Mouse (Mus musculus) neural tube, embryonic 11.5 days (tissue): ENCODE results near the gene Wdr78. TPM values are rescaled to one million over a fixed set of nuclear protein-coding genes. Genes with fewer than 3 reads are reported as not detected.

ENCODE experiments used
- ATAC-seq: fragments of 200-750 bp; cut with Nextera tagmentation; 2 replicates; pipeline ENCODE4 v1.8.0; 2017; ENCODE audit warnings: moderate number of reproducible peaks, mild to moderate bottlenecking, moderate TSS enrichment, moderate library complexity; ENCODE audit not compliant: insufficient read depth, low FRiP score, low TSS enrichment
- DNase-seq: peaks from one replicate; pipeline ENCODE4 v3.0.0-alpha.2; 2015; ENCODE audit warnings: low spot score
- H3K27ac ChIP-seq: fragments of 300-500 bp; sonication (generic); 2 replicates; pipeline ENCODE4 v1.5.1; 2014; ENCODE audit warnings: low read depth, mild to moderate bottlenecking, low read length
- H3K27me3 ChIP-seq: fragments of 300-500 bp; sonication (generic); 2 replicates; pipeline ENCODE4 v1.6.1; 2014; ENCODE audit warnings: mild to moderate bottlenecking, low read length, mixed read lengths; ENCODE audit not compliant: control insufficient read depth, insufficient read depth
- H3K36me3 ChIP-seq: fragments of 300-500 bp; sonication (generic); 2 replicates; pipeline ENCODE4 v1.6.1; 2014; ENCODE audit warnings: mild to moderate bottlenecking, low read length, moderate library complexity, mixed read lengths; ENCODE audit not compliant: control insufficient read depth, insufficient read depth
- H3K4me1 ChIP-seq: fragments of 300-500 bp; sonication (generic); 2 replicates; pipeline ENCODE4 v1.6.1; 2014; ENCODE audit warnings: low read length, mixed read lengths; ENCODE audit not compliant: control insufficient read depth, insufficient read depth
- H3K4me2 ChIP-seq: fragments of 300-500 bp; sonication (generic); 2 replicates; pipeline ENCODE4 v1.6.1; 2014; ENCODE audit warnings: low read depth, mild to moderate bottlenecking, moderate library complexity
- H3K4me3 ChIP-seq: fragments of 300-500 bp; sonication (generic); 2 replicates; pipeline ENCODE4 v1.5.1; 2014; ENCODE audit warnings: low read depth, low read length
- H3K9ac ChIP-seq: fragments of 300-500 bp; sonication (generic); 2 replicates; pipeline ENCODE4 v1.6.1; 2014; ENCODE audit warnings: mild to moderate bottlenecking, low read length
- H3K9me3 ChIP-seq: fragments of 300-500 bp; sonication (generic); 2 replicates; pipeline ENCODE4 v1.6.1; 2016; ENCODE audit warnings: low read length; ENCODE audit not compliant: control insufficient read depth
- WGBS: fragments of 180-500 bp; shearing (Covaris S2); extraction: QIAGEN DNeasy Blood & Tissue Kit; methylation state at CpG from one replicate; pipeline ENCODE4 v1.1.7; 2014; 5-methylcytosine and 5-hydroxymethylcytosine counted together
- polyA plus RNA-seq: library from polyadenylated mRNA; unstranded; fragments of >200 nt; fragmentation: Nextera tagmentation; extraction: Ambion mirVana; gene quantifications from 2 replicates; pipeline ENCODE4 v1.2.1, GENCODE M21; 2014

Wdr78 gene
- polyA plus RNA-seq, 1 experiment from 2014 or later, result 5.8 TPM

DNA sequence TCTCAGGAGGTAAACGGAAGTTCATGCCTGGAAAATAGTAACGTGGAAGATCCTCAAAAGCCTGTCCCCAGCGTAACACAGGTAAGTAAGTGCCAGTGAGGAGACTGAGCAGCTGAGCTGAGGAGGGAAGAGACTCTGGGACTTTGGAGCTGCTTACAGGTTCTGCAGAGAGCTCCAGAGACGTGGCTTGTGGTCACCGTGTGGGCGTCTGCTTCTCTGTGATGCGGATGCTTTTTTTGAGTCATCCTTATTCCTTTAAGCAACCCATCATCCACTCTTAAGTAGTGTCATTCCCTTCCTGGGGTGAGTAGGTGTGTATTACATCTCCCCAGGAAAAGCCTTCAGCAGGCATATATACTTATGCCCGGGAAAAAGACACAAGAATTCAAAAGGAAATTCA is 18.4 kb downstream of the Wdr78 start:
- Histone ChIP-seq H3K27me3 (no peaks in the 10 kb centered on the region), H3K4me1 (no peaks in the 10 kb centered on the region), H3K4me2 (no peak overlapping the region), H3K9ac (no peak overlapping the region), H3K36me3 (no peaks in the 10 kb centered on the region), H3K27ac (no peak overlapping the region), H3K4me3 (no peak overlapping the region), H3K9me3 (no peaks in the 10 kb centered on the region)
- WGBS, result 88% methylated on average over 8 of the region's 8 CpGs
- no peak for ATAC-seq
- DNase-seq, result no peak

GRCm38 (mm10) chr4:103085237-103085636 is 29.1 kb downstream of the Wdr78 start:
- Histone ChIP-seq H3K4me1 (no peaks in the 10 kb centered on the region), H3K27ac (no peak overlapping the region), H3K27me3 (no peaks in the 10 kb centered on the region), H3K9me3 (no peaks in the 10 kb centered on the region), H3K36me3 (no peaks in the 10 kb centered on the region), H3K4me2 (no peak overlapping the region), H3K9ac (no peak overlapping the region), H3K4me3 (no peak overlapping the region)
- ATAC-seq (no peak), DNase-seq (no peak)
- WGBS, result 91% methylated on average over 5 of the region's 5 CpGs

DNA sequence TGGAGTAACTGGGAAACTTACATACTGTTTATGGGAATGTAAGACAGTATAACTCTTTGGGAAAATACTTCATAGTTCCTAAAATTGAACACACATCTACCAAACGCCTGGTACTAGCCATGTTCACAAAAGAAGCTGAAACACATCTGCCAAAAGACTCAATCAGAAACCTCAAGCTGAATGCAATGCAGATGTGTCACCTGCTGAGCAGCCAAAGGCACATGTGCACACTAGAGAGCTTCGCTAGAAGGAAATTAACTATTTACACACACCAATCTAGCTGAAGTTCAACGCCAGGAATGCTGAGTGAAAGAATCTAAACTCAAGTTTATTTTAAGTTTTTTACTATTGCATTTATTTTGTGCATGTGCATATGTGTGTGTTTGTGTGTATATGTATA is 43.7 kb downstream of the Wdr78 start:
- Histone ChIP-seq H3K27me3 (no peaks in the 10 kb centered on the region), H3K9me3 (no peaks in the 10 kb centered on the region), H3K4me3 (no peak overlapping the region), H3K27ac (no peak overlapping the region), H3K4me1 (no peaks in the 10 kb centered on the region), H3K4me2 (no peak overlapping the region), H3K36me3 (no peaks in the 10 kb centered on the region), H3K9ac (no peak overlapping the region)
- ATAC-seq (no peak), DNase-seq (no peak)
- 65% methylated on average over 3 of the region's 3 CpGs for WGBS

GRCm38 (mm10) chr4:103067906-103068655 is 46.3 kb downstream of the Wdr78 start:
- no peaks in the 10 kb centered on the region for H3K27me3 ChIP-seq
- H3K27ac ChIP-seq, result no peak overlapping the region
- no peak overlapping the region for H3K4me3 ChIP-seq
- ATAC-seq (no peak), DNase-seq (no peak)
- H3K4me1 ChIP-seq, result no peaks in the 10 kb centered on the region
- H3K36me3 ChIP-seq, result no peaks in the 10 kb centered on the region
- H3K9ac ChIP-seq, result no peak overlapping the region
- 71% methylated on average over 6 of the region's 6 CpGs for WGBS
- no peak overlapping the region for H3K4me2 ChIP-seq
- H3K9me3 ChIP-seq, result no peaks in the 10 kb centered on the region

DNA sequence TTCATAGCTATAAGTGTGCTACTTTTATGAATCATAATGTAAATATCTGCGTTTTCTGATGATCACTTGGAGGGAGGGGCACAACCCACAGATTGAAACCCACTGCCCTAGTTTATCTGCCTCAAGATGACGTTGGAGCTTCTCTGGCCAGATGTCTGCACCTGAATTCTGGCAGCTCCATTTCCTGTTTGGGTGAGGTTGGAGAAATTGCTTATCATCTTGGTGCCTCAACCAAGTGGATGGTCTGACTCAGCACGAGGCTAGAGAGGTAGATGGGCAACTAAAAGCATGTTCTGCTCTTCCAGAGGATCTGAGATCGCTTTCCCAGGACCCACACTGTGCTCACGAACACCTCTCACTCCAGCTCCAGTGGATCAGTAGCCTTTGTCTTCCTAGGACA is 49.4 kb downstream of the Wdr78 start:
- Histone ChIP-seq H3K4me3 (no peak overlapping the region), H3K9ac (no peak overlapping the region), H3K4me2 (no peak overlapping the region), H3K27me3 (no peaks in the 10 kb centered on the region), H3K4me1 (no peaks in the 10 kb centered on the region), H3K9me3 (no peaks in the 10 kb centered on the region), H3K27ac (no peak overlapping the region), H3K36me3 (no peaks in the 10 kb centered on the region)
- WGBS, result 84% methylated on average over 5 of the region's 5 CpGs
- ATAC-seq, result no peak
- no peak for DNase-seq

- 79% methylated on average over 2 of the region's 2 CpGs for WGBS
- Histone ChIP-seq H3K36me3 (no peaks in the 10 kb centered on the region), H3K9ac (no peak overlapping the region), H3K4me2 (no peak overlapping the region), H3K9me3 (no peaks in the 10 kb centered on the region), H3K27me3 (no peaks in the 10 kb centered on the region), H3K4me3 (no peak overlapping the region), H3K4me1 (no peaks in the 10 kb centered on the region), H3K27ac (no peak overlapping the region)
- ATAC-seq (no peak), DNase-seq (no peak)
Measured at GRCm38 (mm10) chr4:103064421-103064820, 49.9 kb downstream of the Wdr78 start.

GRCm38 (mm10) chr4:103056909-103057308 is 57.4 kb downstream of the Wdr78 start:
- Histone ChIP-seq H3K4me2 (no peak overlapping the region), H3K4me3 (no peak overlapping the region), H3K4me1 (no peaks in the 10 kb centered on the region), H3K36me3 (no peaks in the 10 kb centered on the region), H3K9me3 (no peaks in the 10 kb centered on the region), H3K27ac (no peak overlapping the region), H3K27me3 (no peaks in the 10 kb centered on the region), H3K9ac (no peak overlapping the region)
- DNase-seq (no peak), ATAC-seq (no peak)
- whole genome bisulfite sequencing, result 91% methylated on average over 5 of the region's 5 CpGs

- Histone ChIP-seq H3K4me1 (no peaks in the 10 kb centered on the region), H3K36me3 (no peaks in the 10 kb centered on the region), H3K9me3 (no peaks in the 10 kb centered on the region), H3K27ac (no peak overlapping the region), H3K4me2 (no peak overlapping the region), H3K4me3 (no peak overlapping the region), H3K9ac (no peak overlapping the region), H3K27me3 (no peaks in the 10 kb centered on the region)
- ATAC-seq (no peak), DNase-seq (no peak)
- WGBS, result 89% methylated on average over 11 of the region's 11 CpGs
Measured at GRCm38 (mm10) chr4:103048046-103048445, 66.3 kb downstream of the Wdr78 start.

- 89% methylated on average over 11 of the region's 11 CpGs for WGBS
- ATAC-seq, result no peak
- no peak overlapping the region for H3K4me2 ChIP-seq
Measured at GRCm38 (mm10) chr4:103042997-103043396, 71.4 kb downstream of the Wdr78 start.

More at GRCm38 (mm10) chr4:103042997-103043396, 71.4 kb downstream of the Wdr78 start:
- Histone ChIP-seq H3K27me3 (no peaks in the 10 kb centered on the region), H3K4me1 (no peaks in the 10 kb centered on the region), H3K36me3 (no peaks in the 10 kb centered on the region), H3K27ac (no peak overlapping the region), H3K9ac (no peak overlapping the region), H3K9me3 (no peaks in the 10 kb centered on the region), H3K4me3 (no peak overlapping the region)
- DNase-seq, result no peak
